Mouse (Mus musculus) thymus, postnatal 14 days (tissue): ENCODE measurements around the gene Scnn1a.

Source experiments
- DNase-seq: peaks from one replicate; pipeline ENCODE4 v3.0.0; 2021

The Scnn1a gene

GRCm38 (mm10) chr6:125363451-125364242, 43.2 kb downstream of the Scnn1a start:
- no peak for DNase-seq

GRCm38 (mm10) chr6:125364448-125364847, 44.0 kb downstream of the Scnn1a start:
- DNase-seq = peak; percentile 55

- DNase-seq = no peak
Measured at GRCm38 (mm10) chr6:125365522-125365921, 45.1 kb downstream of the Scnn1a start.

GRCm38 (mm10) chr6:125366133-125366532, 45.7 kb downstream of the Scnn1a start:
- no peak for DNase-seq

- peak; percentile 59 for DNase-seq
Measured at GRCm38 (mm10) chr6:125367758-125368371, 47.4 kb downstream of the Scnn1a start.

GRCm38 (mm10) chr6:125377042-125377441, 56.6 kb downstream of the Scnn1a start:
- DNase-seq = no peak

- DNase-seq = peak; percentile 94
Measured at GRCm38 (mm10) chr6:125377582-125378451, 57.4 kb downstream of the Scnn1a start.

- no peak for DNase-seq
Measured at GRCm38 (mm10) chr6:125378621-125379020, 58.2 kb downstream of the Scnn1a start.

GRCm38 (mm10) chr6:125379781-125380180, 59.3 kb downstream of the Scnn1a start:
- peak; percentile 3 for DNase-seq

- peak; percentile 7 for DNase-seq
Measured at GRCm38 (mm10) chr6:125380372-125381360, 60.2 kb downstream of the Scnn1a start, which contains the start of gene Plekhg6. Plekhg6 (minus strand) TSS chr6:125380793.

GRCm38 (mm10) chr6:125382024-125382423, 61.6 kb downstream of the Scnn1a start:
- DNase-seq = no peak

GRCm38 (mm10) chr6:125385066-125385974, 64.9 kb downstream of the Scnn1a start:
- DNase-seq = peak; percentile 58

- DNase-seq = no peak
Measured at GRCm38 (mm10) chr6:125386080-125386479, 65.6 kb downstream of the Scnn1a start.

GRCm38 (mm10) chr6:125389853-125390252, 69.4 kb downstream of the Scnn1a start:
- DNase-seq = no peak
